Mouse (Mus musculus): ENCODE measurements around the gene Gpc3.

DNA sequence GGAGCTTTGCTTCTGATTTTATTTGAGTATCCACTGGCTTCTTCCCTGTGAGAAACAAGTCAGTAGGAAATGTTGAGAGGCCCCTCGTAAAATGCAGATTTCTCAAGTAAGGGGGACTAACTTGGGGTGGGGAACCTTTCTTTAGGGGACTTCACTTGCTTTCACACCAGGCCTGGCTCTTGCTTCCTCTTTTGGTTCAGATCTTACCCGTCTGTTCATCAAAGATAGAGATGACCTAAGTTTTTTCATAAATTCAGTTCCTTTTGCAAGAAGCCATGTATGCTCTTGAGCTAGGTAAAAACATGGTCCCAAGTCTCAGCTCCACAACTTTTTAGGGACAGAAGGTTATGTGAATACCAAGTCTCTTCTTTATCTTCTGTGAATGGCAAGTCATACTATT is 164.6 kb downstream of the Gpc3 start:
- TF ChIP-seq POLR2A (IDR thresholded peaks at IDR 0.05; ENCODE audit: low read depth, low read length) (no peak), CTCF (IDR thresholded peaks at IDR 0.05; ENCODE audit: extremely low read depth, insufficient read depth, insufficient read length, insufficient replicate concordance) (no peak)

All from spleen, adult 2 months (tissue).